Mouse (Mus musculus) spleen, adult 18-20 months (tissue): ENCODE data around the gene Zfp970.
"Not testable (repeated sequence)": the region's sequence is repeated elsewhere in the genome, so short reads cannot be mapped to it uniquely, and the experiment has no call there.

Source experiments
- DNase-seq, 2 experiments: peaks; one replicate each; pipeline ENCODE4 v3.0.0; 2022; ENCODE audit warnings: mixed read lengths in 2 of 2

Gene Zfp970

DNA sequence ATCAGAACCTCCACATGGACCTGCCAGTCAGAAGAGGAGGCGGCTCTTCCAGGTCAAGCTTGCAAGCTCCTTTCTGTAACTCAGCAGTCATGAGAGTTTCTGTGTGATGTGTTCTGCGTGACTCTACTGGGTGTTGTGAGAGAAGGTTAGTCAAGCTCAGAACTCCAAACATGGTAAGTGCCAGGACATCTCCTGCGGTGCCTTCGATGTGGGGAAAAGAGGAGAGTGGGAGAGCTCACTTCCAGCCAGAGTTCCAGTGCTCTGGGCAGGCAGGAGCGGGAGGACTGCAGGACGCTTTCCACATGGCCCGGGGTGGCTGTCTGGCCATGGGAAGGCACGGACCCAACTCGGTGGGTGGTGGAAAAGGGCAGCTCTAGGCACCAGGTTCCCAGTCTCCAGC lies at the start of gene Zfp970:
Zfp970 (plus strand) TSS at position 58 of the 400 bp plus-strand sequence.
- DNase-seq = not testable (repeated sequence)

DNA sequence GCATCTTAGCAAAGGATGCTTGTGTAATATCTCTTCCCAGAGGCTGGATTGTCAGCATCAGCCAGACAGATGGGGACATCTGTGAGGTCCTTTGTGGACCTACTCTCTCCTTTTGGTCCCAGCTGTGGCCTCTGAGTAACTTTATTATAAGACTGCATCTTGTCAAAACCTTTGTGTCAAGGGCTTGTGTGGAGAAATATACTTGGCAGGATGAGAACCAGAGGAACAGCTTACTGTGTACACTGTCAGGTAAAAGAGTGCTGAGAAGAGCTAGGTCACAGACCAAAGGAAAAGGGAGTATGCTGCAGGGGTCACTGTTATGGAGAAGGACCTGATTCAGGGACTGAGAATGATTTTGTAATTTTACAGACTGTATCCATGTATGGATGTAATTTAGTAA lies 3.7 kb downstream of the Zfp970 start:
- not testable (repeated sequence) for DNase-seq

GRCm38 (mm10) chr2:177472261-177472660 lies 7.7 kb downstream of the Zfp970 start:
- DNase-seq = not testable (repeated sequence)

- DNase-seq = not testable (repeated sequence)
These were observed 17.4 kb downstream of the Zfp970 start for GRCm38 (mm10) chr2:177481971-177482370.

DNA sequence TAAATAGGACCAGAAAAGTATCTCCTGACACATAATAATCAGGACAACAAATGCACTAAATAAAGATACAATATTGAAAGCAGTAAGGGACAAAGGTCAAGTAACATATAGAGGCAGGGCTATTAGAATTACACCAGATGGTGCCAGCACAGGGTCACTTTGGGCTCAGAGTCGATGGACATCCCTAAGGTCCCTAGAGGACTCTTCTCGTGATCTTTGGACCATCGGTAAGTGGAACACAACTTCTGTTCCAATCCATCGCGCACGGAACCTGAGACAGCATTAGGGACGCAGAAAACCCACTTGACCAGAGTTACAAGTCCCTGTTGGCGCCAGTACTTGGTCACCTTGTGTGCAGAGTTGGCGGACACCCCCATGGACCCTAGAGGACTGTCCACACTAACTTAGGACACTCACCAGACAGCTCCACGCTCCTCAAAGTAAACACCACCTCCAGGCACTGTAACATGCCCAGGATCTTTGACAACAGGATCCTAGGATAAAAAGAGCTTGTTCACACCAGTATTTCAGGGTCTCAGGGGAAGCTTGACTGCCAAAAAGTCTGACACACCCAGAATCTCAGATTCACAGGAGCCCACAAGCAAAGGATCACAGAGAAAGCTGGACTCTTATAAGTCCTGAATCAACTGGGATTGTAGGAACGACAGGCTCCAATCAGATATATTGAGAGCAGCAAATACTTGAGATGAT lies 18.9 kb downstream of the Zfp970 start:
- not testable (repeated sequence) for DNase-seq

GRCm38 (mm10) chr2:177498067-177498466 lies 33.5 kb downstream of the Zfp970 start, which contains the start of gene Gm14403:
Gene Gm14403, plus strand, starts transcription at chr2:177498215.
- not testable (repeated sequence) for DNase-seq

DNA sequence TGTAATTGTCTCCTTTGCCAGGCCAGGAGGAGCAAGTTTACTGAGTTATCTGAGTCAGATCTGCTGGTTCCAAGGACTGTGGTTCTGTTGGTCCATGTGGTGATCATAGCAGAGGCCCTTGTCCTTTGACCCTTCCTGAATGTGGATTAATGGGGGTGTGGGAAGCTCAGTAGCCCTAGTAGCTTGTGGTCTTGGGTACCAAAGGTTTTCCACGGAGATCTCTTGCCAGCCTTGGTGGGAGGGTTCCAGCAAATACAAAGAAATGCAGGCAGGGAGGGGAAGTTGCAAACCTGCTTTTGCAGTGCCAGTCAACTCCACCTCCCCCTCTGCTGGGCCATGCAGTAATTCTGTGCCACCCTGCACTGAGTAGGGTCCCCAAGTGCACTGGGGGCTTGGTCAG lies 34.6 kb downstream of the Zfp970 start:
- not testable (repeated sequence) for DNase-seq

GRCm38 (mm10) chr2:177505211-177505719 lies 40.7 kb downstream of the Zfp970 start:
- DNase-seq = not testable (repeated sequence)

DNA sequence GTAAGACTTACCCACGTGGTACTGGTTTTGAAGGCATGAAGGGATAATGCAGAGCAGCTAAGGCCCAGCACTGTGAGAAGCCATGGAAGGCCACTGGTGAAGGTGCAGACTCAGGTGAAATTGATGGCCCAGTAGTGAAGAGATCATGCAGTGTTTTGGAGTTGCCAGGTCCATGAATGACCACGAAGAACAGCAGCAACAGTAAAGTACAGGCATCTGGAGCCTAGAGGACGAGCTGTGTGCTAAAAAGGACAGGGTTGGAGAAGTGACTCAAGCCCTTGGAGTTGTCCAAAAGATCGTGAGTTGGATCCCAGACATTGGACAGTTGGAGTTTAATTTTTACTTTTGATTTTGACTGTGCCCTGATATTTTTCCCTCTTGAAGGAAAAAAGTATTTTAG lies 46.8 kb downstream of the Zfp970 start:
- not testable (repeated sequence) for DNase-seq

DNA sequence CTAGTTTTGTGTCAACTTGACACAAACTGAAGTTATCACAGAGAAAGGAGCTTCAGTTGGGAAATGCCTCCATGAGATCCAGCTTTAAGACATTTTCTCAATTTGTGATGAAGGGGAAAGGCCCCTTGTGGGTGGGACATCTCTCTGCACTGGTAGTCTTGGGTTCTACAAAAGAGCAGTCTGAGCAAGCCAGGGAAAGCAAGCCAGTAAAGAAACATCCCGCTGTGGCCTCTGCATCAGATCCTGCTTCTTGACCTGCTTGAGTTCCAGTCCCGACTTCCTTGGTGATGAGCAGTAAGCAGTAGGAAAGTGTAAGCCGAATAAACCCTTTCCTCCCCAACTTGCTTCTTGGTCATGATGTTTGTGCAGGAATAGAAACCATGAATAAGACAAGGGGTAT lies 47.4 kb downstream of the Zfp970 start:
- DNase-seq = not testable (repeated sequence)

DNA sequence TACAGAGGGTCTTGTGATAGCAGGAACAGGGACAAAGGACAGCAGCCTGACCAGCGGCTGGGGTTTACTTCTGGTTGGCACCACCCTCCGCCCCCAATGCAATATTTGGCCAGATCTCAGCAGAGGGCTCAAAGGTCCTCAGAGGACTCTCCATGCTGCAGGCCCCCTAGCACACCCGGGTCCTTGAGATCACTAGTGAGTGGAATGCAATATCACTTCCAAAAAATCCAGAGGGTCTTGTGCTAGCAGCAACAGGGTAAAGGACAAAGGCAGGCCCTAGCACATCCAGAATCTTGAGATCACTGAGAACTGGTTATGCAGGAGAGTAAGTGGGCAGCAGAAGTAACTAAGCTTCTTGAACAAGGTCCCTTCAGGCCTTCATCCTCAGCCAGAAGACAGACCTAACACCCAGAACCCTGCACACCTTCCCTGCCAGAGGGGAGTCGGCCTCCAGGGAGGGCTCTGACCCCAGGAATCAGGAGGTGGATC lies 49.5 kb downstream of the Zfp970 start:
- not testable (repeated sequence) for DNase-seq

- DNase-seq = not testable (repeated sequence)
These were observed 53.2 kb downstream of the Zfp970 start for GRCm38 (mm10) chr2:177517746-177518145.

- not testable (repeated sequence) for DNase-seq
These were observed 53.8 kb downstream of the Zfp970 start for GRCm38 (mm10) chr2:177518354-177518753.

GRCm38 (mm10) chr2:177518960-177519359 lies 54.4 kb downstream of the Zfp970 start:
- DNase-seq = not testable (repeated sequence)

DNA sequence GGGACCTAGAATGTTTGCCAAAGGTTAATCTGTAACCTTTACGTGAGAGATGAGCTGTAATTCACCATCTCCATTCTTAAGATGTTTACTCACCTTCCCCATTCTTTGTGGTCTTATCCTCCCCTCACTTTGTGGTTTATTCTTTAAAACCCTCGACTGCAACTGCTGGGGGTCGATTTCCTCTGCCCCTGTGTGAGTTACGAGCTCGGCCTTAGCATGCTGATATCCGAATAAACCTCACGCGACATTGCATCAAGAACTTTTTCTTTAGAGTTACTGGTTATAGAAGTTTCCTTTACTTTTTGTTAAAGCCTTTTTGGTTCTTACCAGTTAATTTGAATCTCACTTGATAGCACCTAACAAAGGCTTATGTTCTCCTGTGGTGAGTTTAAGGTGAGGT lies 55.5 kb downstream of the Zfp970 start:
- DNase-seq = no peak

DNA sequence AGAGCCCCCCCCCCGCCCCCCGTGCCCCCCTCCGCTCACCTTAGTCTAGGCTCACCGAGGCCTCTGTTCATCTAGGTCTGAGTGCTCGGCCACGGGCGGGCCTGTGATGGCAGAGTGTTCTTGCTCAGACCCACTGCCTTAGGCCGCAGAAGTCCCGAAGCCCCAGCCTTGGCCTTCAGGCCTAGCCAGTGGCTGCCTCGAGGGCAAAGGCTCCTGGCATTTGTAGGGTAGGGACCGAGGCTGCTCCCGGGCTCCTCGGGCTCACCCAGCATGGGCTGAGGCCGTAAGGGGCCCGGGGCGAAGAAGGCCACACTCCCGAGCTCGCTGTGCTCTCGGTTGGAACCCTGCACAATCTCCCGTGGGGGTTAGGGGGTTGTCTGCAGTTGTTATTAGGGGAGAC lies 58.5 kb downstream of the Zfp970 start:
- no peak for DNase-seq

DNA sequence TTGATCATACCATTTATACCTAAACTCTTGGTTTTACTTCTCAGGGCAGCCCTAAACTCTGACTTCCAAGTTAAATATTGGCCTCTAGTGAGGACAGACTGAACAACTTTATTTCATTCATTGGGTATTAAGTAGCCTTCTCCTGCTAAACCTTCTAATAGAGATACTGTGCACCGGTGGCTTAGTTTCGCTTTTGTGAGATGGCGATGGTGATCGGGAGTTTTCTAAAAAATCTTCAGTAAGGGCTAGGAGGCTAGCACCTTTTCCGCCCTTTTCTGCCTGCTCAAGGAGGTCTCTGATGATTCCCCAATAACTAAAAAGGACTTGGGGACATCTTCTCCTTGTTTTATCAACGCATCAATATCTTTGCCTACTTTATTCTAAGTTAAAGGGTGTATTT lies 59.1 kb downstream of the Zfp970 start:
- not testable (repeated sequence) for DNase-seq

GRCm38 (mm10) chr2:177524171-177524570 lies 59.6 kb downstream of the Zfp970 start:
- DNase-seq = not testable (repeated sequence)
